Mouse (Mus musculus) heart, adult 9 months (tissue): Measurements from ENCODE around the gene Rab39b.

Source experiments
- DNase-seq, 2 experiments: peaks; one replicate each; pipeline ENCODE4 v3.0.0; 2022; ENCODE audit warnings: low spot score in 2 of 2

The Rab39b gene

GRCm38 (mm10) chrX:75577582-75578324 lies at the start of gene Rab39b:
Rab39b (minus strand) TSS chrX:75578231.
- DNase-seq: no peak

GRCm38 (mm10) chrX:75578539-75578938 lies 508 bp upstream of the Rab39b start:
- DNase-seq: no peak
